Mouse (Mus musculus): Measurements from ENCODE around the gene Ets2.

DNA sequence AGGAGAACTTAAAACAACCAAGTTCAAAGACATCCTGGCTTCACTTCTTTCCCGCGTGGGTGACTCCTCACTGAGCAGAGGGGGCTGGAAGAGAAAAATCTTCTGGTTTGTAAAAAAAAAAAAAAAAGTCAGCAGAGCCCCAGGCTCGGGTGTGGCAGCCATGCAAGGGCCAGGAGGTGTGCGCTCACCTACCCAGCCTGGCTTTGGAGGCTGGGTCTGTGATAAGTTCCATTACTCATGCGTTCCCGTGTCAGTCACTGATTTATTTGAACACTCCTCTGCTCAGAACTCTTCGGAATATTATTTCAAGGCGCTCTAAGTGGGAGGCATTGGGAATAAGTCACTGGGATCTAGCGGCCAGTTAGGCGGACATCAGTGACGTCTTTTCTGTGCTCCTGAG lies 26.7 kb upstream of the Ets2 start:
- TF ChIP-seq CTCF (IDR thresholded peaks at IDR 0.05; ENCODE audit: extremely low read depth, insufficient read depth, low read length) (no peak), POLR2A (IDR thresholded peaks at IDR 0.05; ENCODE audit: extremely low read depth, insufficient read depth, low read length) (no peak)
